Mouse (Mus musculus) left cerebral cortex, adult 2 months (tissue): ENCODE results near the gene Vmn1r27. TPM values are rescaled to one million over a fixed set of nuclear protein-coding genes. Genes with fewer than 3 reads are reported as not detected.

ENCODE experiments used
- DNase-seq, 2 experiments: peaks; one replicate each; pipeline ENCODE4 v3.0.0; 2021 to 2022; ENCODE audit warnings: low spot score in 2 of 2, mixed read lengths in 1 of 2; ENCODE audit errors: extremely low spot score in 1 of 2
- H3K27ac ChIP-seq: fragments of 200-600 bp; 2 replicates; pipeline ENCODE4 v1.8.1; 2022
- H3K4me3 ChIP-seq: fragments of 200-600 bp; 2 replicates; pipeline ENCODE4 v1.8.1; 2022
- CTCF ChIP-seq: fragments of 200-600 bp; IDR thresholded peaks from 2 replicates; pipeline ENCODE4 v1.8.1; 2022; ENCODE audit warnings: antibody characterized with exemption, mild to moderate bottlenecking, moderate library complexity
- intact Hi-C: fragments of 180-260 bp; cut with DNase I; formaldehyde crosslinking; loops from one replicate; pipeline ENCODE4 v1.15.1; 2025
- long read RNA-seq, 2 experiments: library from polyadenylated mRNA; stranded (forward); transcript quantifications; one replicate each; pipeline ENCODE4 v2.0.0; 2021; ENCODE audit warnings: borderline mapping rate in 2 of 2
- total RNA-seq, 2 experiments: library from RNA; stranded (reverse); gene quantifications; 2 replicates each; pipeline ENCODE4 v1.2.3; 2021

Gene Vmn1r27
- total RNA-seq: not detected
- long read RNA-seq, experiment 1: 0 reads
- long read RNA-seq, experiment 2: 0 reads

DNA sequence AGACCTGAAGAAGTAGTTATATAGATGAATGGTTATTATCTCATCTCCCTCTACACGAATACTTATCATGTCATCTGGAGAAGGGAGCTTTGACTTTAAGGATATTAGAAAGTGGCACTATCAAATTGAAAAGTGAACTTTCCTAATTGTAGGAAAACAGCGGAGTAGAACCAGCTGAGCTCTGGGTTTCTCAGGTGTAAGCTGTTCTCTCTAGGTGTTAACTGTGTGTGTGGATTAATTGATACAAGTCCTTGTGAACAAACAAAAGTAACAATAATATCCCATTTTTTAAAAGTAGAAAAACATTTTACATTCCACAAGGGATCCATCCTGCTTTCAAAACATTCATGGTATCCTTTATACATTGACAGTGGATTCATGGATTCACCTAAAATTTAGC, at the start of gene Vmn1r27:
TSS of gene Vmn1r27 (minus strand) at position 101 of the 400 bp plus-strand sequence.
- intact Hi-C loops: loop anchor here (5.0 to 10.0 kb wide), 2 partner anchors 784 to 1411 kb away; no protein-coding TSS in a partner anchor
- H3K4me3 ChIP-seq: no peak within 1 kb of the TSS
- H3K27ac ChIP-seq: no peak within 1 kb of the TSS
- TF ChIP-seq CTCF: no peak
- DNase-seq: no peak

DNA sequence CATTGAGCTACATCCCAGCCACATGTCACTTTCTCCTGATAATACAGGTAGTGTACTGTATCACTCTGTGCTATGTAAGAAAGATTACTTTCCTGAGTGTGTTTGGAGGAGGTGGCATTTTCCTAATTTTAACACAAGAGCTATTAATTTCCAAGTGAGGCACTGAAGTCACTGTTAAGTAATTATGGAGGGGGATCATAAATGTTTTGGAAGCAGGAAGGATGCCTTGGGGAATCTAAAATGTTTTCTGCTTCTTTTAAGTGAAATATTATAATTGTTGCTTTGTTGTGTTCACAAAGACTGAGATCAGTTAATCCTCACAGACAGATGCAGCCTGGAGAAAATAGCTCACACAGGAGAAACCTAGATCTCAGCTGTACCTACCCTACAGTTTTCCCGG, 43.1 kb upstream of the Vmn1r27 start, which contains the start of gene Vmn1r28:
TSS of gene Vmn1r28 (plus strand) at position 301 of the 400 bp plus-strand sequence.
- no peak for DNase-seq
- TF ChIP-seq CTCF: no peak
- intact Hi-C loops: no loop called here

DNA sequence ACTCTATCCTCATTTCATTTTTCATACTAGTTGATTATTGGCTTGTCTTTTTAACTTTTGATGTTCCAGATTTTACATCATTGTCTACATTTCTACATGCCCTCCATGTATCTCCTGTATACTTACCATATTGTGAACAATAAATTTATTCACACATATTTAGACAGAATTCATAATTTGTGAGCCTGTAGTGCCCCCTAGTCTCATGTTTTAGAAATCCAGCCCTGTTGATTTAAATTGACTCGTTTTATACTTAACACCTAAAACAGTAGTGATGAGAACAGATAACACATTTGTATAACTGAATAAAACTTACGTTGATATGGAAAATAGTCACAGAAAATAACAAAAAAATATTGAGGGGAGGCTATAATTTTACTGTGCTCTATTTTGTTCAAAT, 2.5 kb downstream of the Vmn1r27 start:
- H3K4me3 ChIP-seq: no peak overlapping the region
- no peak for DNase-seq
- intact Hi-C loops: loop anchor here (5.0 to 10.0 kb wide), 2 partner anchors 781 to 1409 kb away; no protein-coding TSS in a partner anchor
- TF ChIP-seq CTCF: peak; percentile 38
- H3K27ac ChIP-seq: no peak overlapping the region

More for the DNA sequence above, 43.1 kb upstream of the Vmn1r27 start, which contains the start of gene Vmn1r28:
- H3K27ac ChIP-seq: no peak within 1 kb of the TSS
- H3K4me3 ChIP-seq: no peak within 1 kb of the TSS

Other genes starting within 250 kb of the Vmn1r27 start
- not detected for gene Vmn1r25, start 238.0 kb downstream of the Vmn1r27 start, total RNA-seq
- not detected for gene Vmn1r26, start 203.7 kb downstream of the Vmn1r27 start, total RNA-seq
- gene Vmn1r28, start 43.2 kb upstream of the Vmn1r27 start, total RNA-seq: not detected
- gene Vmn1r29, start 82.7 kb upstream of the Vmn1r27 start, total RNA-seq: not detected
- not detected for gene Vmn1r30, start 224.6 kb upstream of the Vmn1r27 start, total RNA-seq